ENCODE assay signal across 11 mouse cellular contexts in genomic region chr7:6874448-6874847, GRCm38 (mm10).
DNase-seq lines count a peak whose midpoint lies in the region; ATAC-seq lines count a peak whose summit lies in the region.
"Had no signal": no experiment of that assay in that cellular context is flagged by ENCODE, and none has a peak within 500 bp of the region (broad histone marks: within the 10 kb centered on the region; RNA-seq: fewer than 3 reads in every experiment).

No protein-coding gene starts in this region.

- H3K9ac ChIP-seq in embryonic facial prominence, embryonic 11.5 days (replicated peaks; ENCODE audit: low read length) = no peak overlapping the region
- H3K9ac ChIP-seq in neural tube, embryonic 12.5 days = no peak overlapping the region
- H3K9ac ChIP-seq: lung, embryonic 14.5 days had no signal

- no peaks in the 10 kb centered on the region for H3K4me1 ChIP-seq in embryonic facial prominence, embryonic 11.5 days (ENCODE audit: control insufficient read depth, insufficient read depth, low read length)
- H3K4me1 ChIP-seq in neural tube, embryonic 12.5 days = no peaks in the 10 kb centered on the region

- no peaks in the 10 kb centered on the region for H3K27me3 ChIP-seq in embryonic facial prominence, embryonic 11.5 days (ENCODE audit: control insufficient read depth, insufficient read depth, low read length)
- no peaks in the 10 kb centered on the region for H3K27me3 ChIP-seq in neural tube, embryonic 12.5 days (replicated peaks)

- no peak overlapping the region for H3K4me3 ChIP-seq in embryonic facial prominence, embryonic 11.5 days (ENCODE audit: low read depth, low read length)
- no peak overlapping the region for H3K4me3 ChIP-seq in neural tube, embryonic 12.5 days

- H3K4me2 ChIP-seq in embryonic facial prominence, embryonic 11.5 days (ENCODE audit: low read depth, low read length) = no peak overlapping the region
- no peak overlapping the region for H3K4me2 ChIP-seq in neural tube, embryonic 12.5 days (replicated peaks)
- H3K4me2 ChIP-seq: lung, embryonic 14.5 days had no signal

- WGBS in embryonic facial prominence, embryonic 11.5 days = 70% methylated on average over 19 of the region's 19 CpGs
- WGBS in neural tube, embryonic 12.5 days = 66% methylated on average over 19 of the region's 19 CpGs

- no peak overlapping the region for H3K27ac ChIP-seq in embryonic facial prominence, embryonic 11.5 days (replicated peaks; ENCODE audit: low read depth, low read length)
- H3K27ac ChIP-seq in neural tube, embryonic 12.5 days = no peak overlapping the region
- H3K27ac ChIP-seq: kidney, postnatal 0 days had no signal

- DNase-seq in brain, adult 2 months (ENCODE audit: low read depth, low spot score) = peak; percentile 87
- DNase-seq in embryonic facial prominence, embryonic 11.5 days (ENCODE audit: low spot score) = peak; percentile 31
- peak; percentile 31 for DNase-seq in left cerebral cortex, adult 11 months (ENCODE audit: low spot score)
- DNase-seq in urinary bladder, adult 18-20 months (ENCODE audit: low spot score in 2 of 2) = no peak
- DNase-seq in adrenal gland, adult 8-10 months = no peak
- DNase-seq in c-Kit-positive CD71-positive TER-119-positive erythroid progenitor cells, embryonic 14.5 days (ENCODE audit: low spot score) = no peak
- no peak for DNase-seq in adipocyte (ENCODE audit: low spot score)
- DNase-seq: cerebellum, adult 9-11 months; lung, embryonic 14.5 days had no signal

- ATAC-seq in embryonic facial prominence, embryonic 11.5 days (replicated peaks; ENCODE audit: insufficient number of reproducible peaks, low FRiP score, low TSS enrichment, low read depth) = 0 out of 2 replicates have a peak, but pooled peaks have one; percentile 52
- 0 out of 2 replicates have a peak, but pooled peaks have one; percentile 9 for ATAC-seq in neural tube, embryonic 12.5 days (ENCODE audit: low FRiP score, low read depth)

- no peaks in the 10 kb centered on the region for H3K9me3 ChIP-seq in embryonic facial prominence, embryonic 11.5 days (replicated peaks; ENCODE audit: control insufficient read depth, low read length)
- H3K9me3 ChIP-seq in neural tube, embryonic 12.5 days = no peaks in the 10 kb centered on the region

- H3K36me3 ChIP-seq in embryonic facial prominence, embryonic 11.5 days (replicated peaks; ENCODE audit: control insufficient read depth, insufficient read depth, low read depth, low read length) = no peaks in the 10 kb centered on the region
- H3K36me3 ChIP-seq in neural tube, embryonic 12.5 days = no peaks in the 10 kb centered on the region

Comparison
In these comparisons a context has a peak if more than half of its experiments do, and no peak if none do; other contexts are left out.
1. DNase-seq: peak in brain, adult 2 months (single experiment), embryonic facial prominence, embryonic 11.5 days (single experiment) and left cerebral cortex, adult 11 months (single experiment); none in urinary bladder, adult 18-20 months (0 of 2), adrenal gland, adult 8-10 months (single experiment), c-Kit-positive CD71-positive TER-119-positive erythroid progenitor cells, embryonic 14.5 days (single experiment) and adipocyte (single experiment).